Mouse (Mus musculus) layer of hippocampus, postnatal 10 days (tissue): ENCODE data around the gene Scrg1. TPM values are rescaled to one million over a fixed set of nuclear protein-coding genes. Genes with fewer than 3 reads are reported as not detected.
"Not testable (repeated sequence)": the region's sequence is repeated elsewhere in the genome, so short reads cannot be mapped to it uniquely, and the experiment has no call there.

ENCODE experiments used
- DNase-seq, 2 experiments: peaks; one replicate each; pipeline ENCODE4 v3.0.0; 2021; ENCODE audit warnings: low spot score in 2 of 2
- total RNA-seq, 2 experiments: library from RNA; stranded (reverse); gene quantifications; 2 replicates each; pipeline ENCODE4 v1.2.3; 2021

Gene Scrg1
- total RNA-seq, 2 experiments from 2014 or later = 69.0 to 69.3 TPM

DNA sequence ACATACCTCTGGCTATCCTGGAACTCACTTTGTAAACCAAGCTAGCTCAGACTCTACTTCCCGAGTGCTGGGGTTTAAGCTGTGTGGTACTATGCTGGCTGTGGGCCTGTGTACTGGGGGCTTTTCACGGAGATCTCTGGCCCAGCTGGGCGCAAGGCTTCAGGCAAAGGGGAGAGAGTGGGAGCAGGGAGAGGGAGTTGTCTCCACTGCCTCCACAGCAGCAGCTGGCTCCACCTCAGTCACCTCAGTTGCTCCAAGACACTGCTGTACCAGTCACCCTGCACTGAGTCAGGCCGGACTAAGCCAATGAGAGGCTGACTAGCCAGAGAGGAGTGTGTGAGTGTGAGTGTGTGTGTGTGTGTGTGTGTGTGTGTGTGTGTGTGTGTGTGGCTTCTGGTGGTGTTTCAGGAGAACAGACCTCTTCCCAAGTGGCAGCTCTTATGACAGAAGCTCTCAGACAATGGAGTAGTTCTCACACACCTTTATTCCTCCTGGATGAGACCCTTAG, 51.9 kb downstream of the Scrg1 start:
- DNase-seq = no peak

DNA sequence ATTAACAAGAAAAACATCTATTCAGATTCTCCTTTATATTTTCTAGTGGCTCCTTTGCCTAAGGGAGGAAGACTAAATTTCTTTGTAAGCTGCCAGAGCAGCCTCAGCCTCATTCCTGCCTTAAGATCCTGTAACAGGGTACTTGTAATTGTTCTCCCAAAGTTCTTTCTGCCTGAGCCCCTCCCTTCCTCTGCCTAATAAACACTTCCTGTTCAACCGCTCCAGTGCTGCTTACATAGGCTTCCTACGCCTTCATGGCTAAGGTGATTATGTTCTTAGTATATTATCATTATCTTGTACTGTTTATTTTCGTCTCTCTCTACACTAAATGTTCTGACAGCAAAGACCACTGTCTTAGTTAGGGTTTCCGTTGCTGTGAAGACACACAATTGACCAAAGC, 52.9 kb downstream of the Scrg1 start:
- DNase-seq = no peak

DNA sequence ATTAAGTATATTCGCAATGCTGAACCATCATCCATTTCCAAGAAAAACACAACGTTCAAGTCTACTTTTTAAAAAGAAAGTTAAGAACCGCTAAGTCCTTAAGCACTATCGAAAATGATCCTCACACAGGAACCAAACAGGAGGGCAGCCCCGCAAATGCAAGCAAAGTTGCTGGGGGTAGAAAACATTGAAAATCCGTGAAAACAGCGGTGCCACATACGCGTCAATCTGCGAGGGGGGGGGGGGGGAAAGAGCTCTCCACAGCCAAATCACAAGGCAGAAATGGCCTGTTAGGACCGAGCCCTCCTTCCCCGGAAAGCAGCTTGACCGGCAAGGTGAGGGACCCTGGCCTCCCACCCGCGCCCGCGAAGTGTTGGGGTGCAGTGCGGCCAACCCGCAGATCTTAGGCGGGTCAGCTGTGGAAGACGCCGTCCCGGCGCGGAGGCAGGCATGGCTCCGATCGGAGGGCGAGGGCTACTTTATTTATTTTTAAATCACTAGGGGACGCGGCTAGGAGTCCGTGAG, 55.1 kb downstream of the Scrg1 start:
- no peak for DNase-seq

DNA sequence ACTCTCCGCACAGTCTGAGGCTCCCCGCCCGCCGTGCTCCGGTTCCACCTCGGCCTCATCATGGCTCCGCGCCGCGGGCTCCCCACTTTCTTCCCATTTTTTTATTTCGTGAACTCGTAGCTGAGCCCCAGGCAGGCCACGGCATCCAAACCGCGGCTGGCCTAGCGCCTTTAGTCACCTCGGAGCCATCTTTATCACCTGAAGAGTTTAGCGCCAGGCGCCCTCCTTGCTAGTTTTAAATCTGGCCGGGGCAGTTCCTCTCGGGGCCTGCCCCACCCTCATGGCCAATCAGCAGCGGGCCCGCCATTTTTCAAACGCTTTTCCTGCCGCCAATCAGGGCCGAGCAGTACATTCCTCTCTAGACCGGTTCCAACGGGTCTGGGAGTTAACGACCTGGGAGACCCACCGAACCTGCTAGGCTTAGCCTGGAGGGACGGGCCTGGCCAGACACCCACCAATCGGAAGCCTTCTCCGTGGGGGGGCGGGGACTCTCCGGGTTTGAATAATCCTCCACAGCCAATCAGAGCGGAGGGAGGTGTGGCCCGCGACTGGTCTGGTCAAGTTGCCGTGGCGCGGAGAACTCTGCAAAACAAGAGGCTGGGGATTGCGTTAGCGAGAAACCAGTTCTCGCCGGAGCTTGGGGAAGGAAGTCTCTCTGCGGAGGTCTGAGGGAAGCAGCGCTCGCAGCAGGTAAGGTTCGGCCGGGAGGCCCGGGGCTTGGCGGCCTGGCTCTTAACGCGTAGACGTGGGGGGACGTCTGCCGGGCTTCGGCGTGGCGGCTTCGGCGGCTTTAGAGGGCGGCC, 55.8 kb downstream of the Scrg1 start, which contains the start of gene Hmgb2:
Gene Hmgb2 (plus strand): TSS at position 592 of the 803 bp plus-strand sequence.
- peak; percentile 99 for DNase-seq

DNA sequence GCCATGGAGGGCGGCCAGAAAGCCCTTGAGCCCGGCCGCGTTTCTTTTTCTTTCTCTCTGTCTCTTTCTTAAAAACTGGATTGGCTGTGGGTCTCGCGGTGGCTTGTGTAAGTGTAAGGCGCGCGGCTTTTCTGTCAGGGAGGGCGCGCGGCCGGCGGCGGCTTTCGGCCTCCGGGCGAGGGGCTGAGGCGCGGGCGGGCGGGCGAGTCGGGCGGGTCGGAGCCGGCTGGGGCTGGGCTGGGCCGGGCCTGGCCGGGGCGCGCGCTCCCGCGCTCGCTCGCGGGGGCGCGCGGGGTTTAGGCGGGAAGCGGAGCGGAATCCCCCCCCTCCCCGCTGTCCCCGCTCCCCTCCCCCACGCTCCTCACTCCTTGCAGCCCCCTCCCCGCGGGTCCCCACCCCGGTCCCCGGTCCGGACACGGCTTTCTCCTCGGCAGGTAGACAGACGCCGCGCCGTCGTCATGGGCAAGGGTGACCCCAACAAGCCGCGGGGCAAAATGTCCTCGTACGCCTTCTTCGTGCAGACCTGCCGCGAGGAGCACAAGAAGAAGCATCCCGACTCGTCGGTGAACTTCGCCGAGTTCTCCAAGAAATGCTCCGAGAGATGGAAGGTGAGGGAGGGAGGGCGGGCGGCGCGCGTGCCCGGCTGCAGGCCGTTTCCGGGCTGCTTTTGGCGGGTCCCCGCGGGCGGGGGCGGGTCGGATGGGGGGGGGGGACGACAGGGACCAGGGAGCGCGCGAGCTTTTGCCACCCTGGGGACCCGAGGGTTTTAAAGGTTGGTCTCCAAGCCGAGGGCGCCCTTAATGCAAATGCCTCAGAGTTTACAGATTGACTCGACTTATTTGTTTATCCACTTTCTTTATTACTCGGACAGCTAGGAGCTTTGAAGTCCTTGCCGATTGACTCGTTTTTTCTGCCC, 56.7 kb downstream of the Scrg1 start:
- peak; percentile 26 to 35 for DNase-seq

DNA sequence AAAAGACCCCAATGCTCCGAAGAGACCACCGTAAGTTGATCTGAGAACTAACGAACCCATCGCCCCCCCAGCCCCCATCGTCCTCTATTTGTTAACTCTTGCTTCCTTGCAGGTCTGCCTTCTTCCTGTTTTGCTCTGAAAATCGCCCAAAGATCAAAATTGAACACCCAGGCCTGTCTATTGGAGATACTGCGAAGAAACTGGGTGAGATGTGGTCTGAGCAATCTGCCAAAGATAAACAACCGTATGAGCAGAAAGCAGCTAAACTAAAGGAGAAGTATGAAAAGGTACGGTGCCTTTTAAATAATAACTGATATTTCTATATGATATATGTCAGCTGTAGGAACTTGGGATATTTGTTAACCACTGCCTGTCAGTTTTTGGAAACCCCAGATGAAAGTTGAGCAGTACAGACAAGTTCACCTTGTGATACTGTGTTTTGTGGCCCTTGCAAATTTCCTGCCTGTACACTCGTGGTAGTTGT, 57.5 kb downstream of the Scrg1 start:
- not testable (repeated sequence) for DNase-seq

DNA sequence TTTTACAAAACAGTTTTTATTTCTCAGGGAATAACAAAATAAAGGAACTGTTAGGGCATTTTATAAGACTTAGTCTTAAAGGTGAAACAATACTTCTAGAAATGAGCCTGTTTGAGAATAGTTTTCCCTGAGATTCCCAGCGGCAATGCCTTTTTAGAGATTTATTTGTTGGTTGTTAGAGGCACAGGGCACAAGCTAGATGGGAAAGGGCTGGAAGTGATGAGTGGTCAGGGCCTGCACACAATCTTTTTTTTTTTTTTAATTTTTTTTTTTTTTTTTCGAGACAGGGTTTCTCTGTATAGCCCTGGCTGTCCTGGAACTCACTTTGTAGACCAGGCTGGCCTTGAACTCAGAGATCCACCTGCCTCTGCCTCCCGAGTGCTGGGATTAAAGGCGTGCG, 61.0 kb downstream of the Scrg1 start:
- not testable (repeated sequence) for DNase-seq

DNA sequence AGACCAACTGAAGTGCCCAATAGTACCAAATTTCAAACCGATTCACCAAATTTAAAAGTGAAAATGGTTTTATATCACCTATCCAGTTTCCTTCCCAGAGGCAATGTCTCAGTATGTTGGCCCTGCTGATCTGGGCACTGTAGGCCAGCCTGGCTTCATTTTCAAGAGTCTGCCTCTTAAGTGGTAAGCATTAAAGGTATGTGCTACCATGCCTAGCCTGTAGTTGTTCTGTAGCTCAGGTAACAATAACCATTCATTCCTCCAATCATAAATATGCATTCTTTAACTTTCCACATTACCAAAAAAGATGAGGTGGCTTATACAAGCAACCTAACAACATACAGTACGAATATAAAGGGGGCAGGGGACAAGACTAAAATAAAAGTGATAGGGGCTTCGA, 62.0 kb downstream of the Scrg1 start:
- DNase-seq = no peak

DNA sequence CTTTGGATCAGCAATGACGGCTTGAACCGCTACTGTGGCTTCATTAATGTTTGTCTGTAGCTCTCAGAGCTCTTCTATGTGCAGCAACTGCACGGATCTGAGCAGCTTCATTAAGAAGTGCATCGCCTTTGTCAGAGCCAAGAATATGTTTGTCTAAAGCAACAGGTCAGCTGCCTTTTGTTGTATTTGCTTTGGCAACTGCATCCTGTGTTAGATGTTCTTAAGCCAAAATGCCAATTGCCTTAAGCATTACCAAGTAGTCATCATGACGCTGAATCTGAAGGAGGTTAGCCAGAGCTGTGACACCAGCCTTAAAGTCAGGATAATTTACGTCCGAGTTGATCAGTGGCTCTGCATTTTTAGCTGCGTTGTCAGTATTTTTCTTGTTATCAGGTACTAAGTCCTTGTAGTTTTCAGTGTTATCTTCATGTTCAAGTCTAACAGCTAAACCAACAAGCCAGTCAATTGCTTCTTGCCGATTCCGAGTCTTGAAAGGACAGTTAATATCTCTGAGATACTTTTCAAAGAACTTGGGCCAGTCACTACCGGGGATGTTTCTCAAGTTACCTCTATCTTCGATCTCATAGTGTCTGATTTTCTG, 64.6 kb downstream of the Scrg1 start:
- DNase-seq = no peak

Other genes with a start within 250 kb of the Scrg1 start
- gene Hand2, start 134.9 kb upstream of the Scrg1 start, total RNA-seq = not detected
- 10 to 100 TPM; 12.5 to 13.7 TPM for gene Sap30, start 31.9 kb downstream of the Scrg1 start, total RNA-seq
- gene Hmgb2, start 56.0 kb downstream of the Scrg1 start, total RNA-seq = 10 to 100 TPM; 16.5 to 19.3 TPM
- gene Galnt7, start 197.1 kb downstream of the Scrg1 start, total RNA-seq = 10 to 100 TPM; 11.7 to 11.8 TPM